Mouse (Mus musculus): ENCODE results near the gene Foxc1. TPM values are rescaled to one million over a fixed set of nuclear protein-coding genes. Genes with fewer than 3 reads are reported as not detected.

Foxc1 gene
- polyA plus RNA-seq, 2 experiments: 0.01 to 0.02 TPM

DNA sequence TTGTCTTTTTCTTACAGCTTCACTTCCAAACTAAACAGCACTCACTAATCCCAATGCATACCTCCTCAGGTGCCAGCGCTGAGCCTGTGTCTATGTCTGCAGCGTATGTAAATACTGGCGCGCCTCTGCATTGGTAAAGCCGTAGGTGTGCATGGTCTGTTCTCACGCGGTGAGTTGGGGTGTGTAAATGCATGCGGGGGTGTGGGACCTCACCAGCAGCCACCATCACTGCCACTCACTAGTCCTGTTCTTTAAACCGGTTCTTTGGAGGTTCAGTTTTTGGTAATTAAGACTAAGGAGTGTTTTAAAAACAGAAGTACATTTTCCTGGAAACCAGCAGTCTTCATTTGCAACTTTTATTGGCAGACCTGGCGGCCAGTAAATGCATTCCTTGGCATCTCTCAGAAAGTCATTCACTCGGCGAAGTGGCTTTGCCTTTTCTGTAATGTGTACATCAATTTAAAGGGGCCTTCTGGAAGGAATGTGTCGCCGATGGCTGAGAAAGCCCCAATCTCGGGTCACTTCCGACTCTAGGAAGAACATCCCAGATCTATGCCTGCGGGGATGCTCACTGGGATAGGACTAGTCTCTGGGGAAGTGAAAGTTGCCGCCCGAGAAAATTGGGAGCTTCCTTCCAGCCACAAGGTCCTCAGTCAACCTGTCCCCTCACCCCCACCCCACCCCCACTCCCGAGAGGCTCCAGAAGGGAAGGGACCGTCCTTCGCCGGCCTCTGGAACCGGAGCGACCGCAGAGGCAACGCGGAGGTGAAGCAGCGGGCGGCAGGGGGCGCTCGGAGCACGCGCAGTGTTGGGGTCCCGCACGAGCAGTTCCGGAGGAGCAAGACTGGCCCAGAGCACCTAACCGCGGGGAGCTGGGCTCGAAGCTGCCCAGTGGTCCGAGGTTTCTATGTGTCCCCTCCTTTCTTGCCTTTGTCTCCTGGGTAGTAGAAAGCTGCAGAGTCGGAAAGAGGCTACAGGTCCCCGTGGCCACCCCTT is 5.6 kb upstream of the Foxc1 start:
- Histone ChIP-seq H3K27ac (no peak overlapping the region), H3K4me2 (ENCODE audit: low read depth) (peak overlapping the region; percentile 20; the same call in 1 of the 2 replicates), H3K27me3 (ENCODE audit: control insufficient read depth, insufficient read depth, low read length) (peaks cover 71% of the 10 kb centered on the region), H3K4me1 (replicated peaks; ENCODE audit: control insufficient read depth in 2 of 2, insufficient read depth in 2 of 2, low read length in 1 of 2) (no peaks in the 10 kb centered on the region), H3K9ac (replicated peaks) (no peak overlapping the region), H3K9me3 (ENCODE audit: control insufficient read depth, low read length) (no peaks in the 10 kb centered on the region), H3K4me3 (ENCODE audit: insufficient read depth in 1 of 2, low read depth in 2 of 2, low read length in 2 of 2) (peak overlapping the region in 1 of 2 experiments; percentile 12; a peak in 2 of 4 replicates), H3K36me3 (replicated peaks; ENCODE audit: control insufficient read depth, insufficient read depth, low read depth) (no peaks in the 10 kb centered on the region)
- DNase-seq (ENCODE audit: low read depth in 3 of 3, low spot score in 3 of 3) (no peak), ATAC-seq (ENCODE audit: insufficient read depth) (no peak)
- WGBS (ENCODE audit: insufficient replicate concordance): 2% methylated on average over 43 of the region's 43 CpGs
- no peak for TF ChIP-seq EP300 (IDR thresholded peaks at IDR 0.05; ENCODE audit: low read depth)
- TF ChIP-seq CTCF (IDR thresholded peaks at IDR 0.05; ENCODE audit: low read depth): peak; percentile 87

DNA sequence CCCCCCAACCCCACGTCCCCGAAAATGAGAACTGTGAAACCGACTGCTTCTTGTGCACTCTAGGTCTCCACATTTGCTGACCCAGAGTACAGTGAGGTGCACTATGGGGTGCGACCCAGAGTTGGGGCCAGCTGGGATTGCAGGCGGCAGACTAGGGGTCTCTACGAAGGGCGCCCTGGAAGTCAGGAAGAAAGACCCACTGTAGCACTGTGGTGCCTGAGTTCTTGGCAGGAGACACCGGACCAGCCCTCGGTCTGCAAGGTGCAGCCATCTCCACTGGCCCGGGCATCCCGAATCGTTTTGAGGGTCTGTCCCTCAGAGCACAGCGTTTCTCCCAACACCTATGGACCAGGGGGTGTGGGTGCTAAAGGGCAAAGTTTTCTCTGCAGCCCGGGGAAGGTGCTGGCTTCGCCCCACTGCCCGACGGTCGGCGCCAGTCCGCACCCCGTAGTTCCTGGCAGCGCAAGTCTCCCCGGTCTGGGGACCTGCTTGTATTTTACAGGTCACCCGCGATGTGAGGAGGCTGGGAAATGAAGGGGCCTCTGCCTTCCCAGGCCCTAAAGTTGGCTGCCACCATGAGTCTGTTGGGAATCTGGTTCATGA is 4.6 kb upstream of the Foxc1 start:
- ATAC-seq (ENCODE audit: insufficient read depth) (no peak), DNase-seq (ENCODE audit: low read depth in 3 of 3, low spot score in 3 of 3) (no peak)
- H3K27ac ChIP-seq: no peak overlapping the region
- no peak overlapping the region for H3K9ac ChIP-seq (replicated peaks)
- no peaks in the 10 kb centered on the region for H3K9me3 ChIP-seq (ENCODE audit: control insufficient read depth, low read length)
- H3K4me2 ChIP-seq (ENCODE audit: low read depth): no peak overlapping the region
- WGBS (ENCODE audit: insufficient replicate concordance): 2% methylated on average over 25 of the region's 25 CpGs
- H3K4me3 ChIP-seq (ENCODE audit: insufficient read depth in 1 of 2, low read depth in 2 of 2, low read length in 2 of 2): no peak overlapping the region; a peak in 1 of 4 replicates
- no peaks in the 10 kb centered on the region for H3K4me1 ChIP-seq (replicated peaks; ENCODE audit: control insufficient read depth in 2 of 2, insufficient read depth in 2 of 2, low read length in 1 of 2)
- H3K36me3 ChIP-seq (replicated peaks; ENCODE audit: control insufficient read depth, insufficient read depth, low read depth): no peaks in the 10 kb centered on the region
- H3K27me3 ChIP-seq (ENCODE audit: control insufficient read depth, insufficient read depth, low read length): peaks cover 80% of the 10 kb centered on the region
- no peak for TF ChIP-seq CTCF (IDR thresholded peaks at IDR 0.05; ENCODE audit: low read depth)
- TF ChIP-seq EP300 (IDR thresholded peaks at IDR 0.05; ENCODE audit: low read depth): no peak

DNA sequence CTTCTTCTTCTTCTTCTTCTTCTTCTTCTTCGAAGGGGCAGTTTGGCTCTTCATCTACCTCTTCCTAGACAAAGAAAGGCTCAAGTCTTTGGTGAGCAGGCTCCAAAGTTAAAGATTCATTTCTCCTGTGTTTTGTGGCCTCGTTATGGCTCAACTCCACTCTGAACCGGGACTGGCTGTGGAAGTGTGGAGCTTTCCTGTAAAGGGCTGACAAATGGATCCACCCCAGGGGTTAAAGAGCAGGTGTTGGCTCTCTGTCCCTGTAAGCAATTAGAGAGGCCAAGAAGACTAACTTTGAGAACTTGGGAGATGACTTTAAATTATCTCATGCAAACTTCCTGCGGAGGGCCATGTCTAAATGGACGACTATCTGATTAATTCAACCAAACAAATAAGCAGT is 4.0 kb upstream of the Foxc1 start:
- H3K27ac ChIP-seq: no peak overlapping the region
- H3K9ac ChIP-seq (replicated peaks): no peak overlapping the region
- no peak overlapping the region for H3K4me2 ChIP-seq (ENCODE audit: low read depth)
- no peaks in the 10 kb centered on the region for H3K36me3 ChIP-seq (replicated peaks; ENCODE audit: control insufficient read depth, insufficient read depth, low read depth)
- TF ChIP-seq EP300 (IDR thresholded peaks at IDR 0.05; ENCODE audit: low read depth) (no peak), CTCF (IDR thresholded peaks at IDR 0.05; ENCODE audit: low read depth) (no peak)
- H3K27me3 ChIP-seq (ENCODE audit: control insufficient read depth, insufficient read depth, low read length): peaks cover 87% of the 10 kb centered on the region
- H3K4me3 ChIP-seq (ENCODE audit: insufficient read depth in 1 of 2, low read depth in 2 of 2, low read length in 2 of 2): no peak overlapping the region
- ATAC-seq (ENCODE audit: insufficient read depth) (no peak), DNase-seq (ENCODE audit: low read depth in 3 of 3, low spot score in 3 of 3) (no peak)
- H3K4me1 ChIP-seq (replicated peaks; ENCODE audit: control insufficient read depth in 2 of 2, insufficient read depth in 2 of 2, low read length in 1 of 2): no peaks in the 10 kb centered on the region
- WGBS (ENCODE audit: insufficient replicate concordance): 5% methylated on average over 5 of the region's 5 CpGs
- no peaks in the 10 kb centered on the region for H3K9me3 ChIP-seq (ENCODE audit: control insufficient read depth, low read length)

DNA sequence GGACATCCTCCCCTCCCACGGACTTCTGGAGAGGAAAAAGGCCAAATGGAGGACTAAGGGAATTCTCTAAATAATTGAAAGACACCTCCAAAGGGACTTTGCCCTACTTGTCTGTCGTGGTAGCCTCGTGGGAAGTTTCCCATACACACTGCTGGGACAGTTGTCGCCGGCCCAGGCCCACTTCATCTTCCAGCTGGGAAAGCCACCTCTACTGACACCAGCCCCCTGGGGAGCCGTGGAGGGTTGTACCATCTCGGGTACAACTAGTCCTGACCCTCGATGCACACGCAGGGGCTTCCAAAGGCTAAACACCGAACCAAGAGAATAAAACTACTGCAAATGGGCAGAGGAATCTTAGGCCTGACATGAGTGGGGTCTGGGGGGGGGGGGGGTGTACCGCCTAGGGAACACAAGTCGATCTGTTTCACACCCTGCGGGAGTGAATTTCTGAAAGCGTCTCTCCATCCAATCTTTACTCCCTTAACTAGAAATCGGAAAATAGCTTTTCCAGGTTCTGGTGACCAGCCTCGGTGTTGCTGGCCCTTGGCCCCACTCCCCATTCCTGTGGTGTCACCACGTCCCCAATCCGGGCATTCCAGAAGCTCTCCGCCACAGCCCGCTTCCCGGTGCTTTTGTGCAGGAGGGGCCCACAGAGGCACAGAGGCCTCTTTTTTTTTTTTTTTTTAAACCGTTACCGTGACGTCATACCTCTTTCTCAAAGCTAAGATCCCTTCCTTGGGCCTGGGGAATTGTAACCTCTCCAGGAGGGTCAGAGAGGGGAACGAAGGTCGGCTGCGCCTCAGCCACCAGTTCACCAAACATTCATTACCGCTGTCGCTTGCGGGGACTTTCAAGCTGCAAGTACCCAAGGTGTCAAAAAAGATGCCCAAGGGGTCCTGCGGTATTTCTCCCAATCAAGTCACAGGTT is 3.0 kb upstream of the Foxc1 start:
- H3K27me3 ChIP-seq (ENCODE audit: control insufficient read depth, insufficient read depth, low read length): peaks cover 91% of the 10 kb centered on the region
- H3K27ac ChIP-seq: no peak overlapping the region
- no peaks in the 10 kb centered on the region for H3K9me3 ChIP-seq (ENCODE audit: control insufficient read depth, low read length)
- no peaks in the 10 kb centered on the region for H3K4me1 ChIP-seq (replicated peaks; ENCODE audit: control insufficient read depth in 2 of 2, insufficient read depth in 2 of 2, low read length in 1 of 2)
- 4% methylated on average over 31 of the region's 31 CpGs for WGBS (ENCODE audit: insufficient replicate concordance)
- DNase-seq (ENCODE audit: low read depth in 3 of 3, low spot score in 3 of 3) (no peak), ATAC-seq (ENCODE audit: insufficient read depth) (no peak)
- H3K9ac ChIP-seq (replicated peaks): no peak overlapping the region
- no peak overlapping the region for H3K4me2 ChIP-seq (ENCODE audit: low read depth)
- no peak overlapping the region for H3K4me3 ChIP-seq (ENCODE audit: insufficient read depth in 1 of 2, low read depth in 2 of 2, low read length in 2 of 2)
- H3K36me3 ChIP-seq (replicated peaks; ENCODE audit: control insufficient read depth, insufficient read depth, low read depth): no peaks in the 10 kb centered on the region
- TF ChIP-seq EP300 (IDR thresholded peaks at IDR 0.05; ENCODE audit: low read depth) (no peak), CTCF (IDR thresholded peaks at IDR 0.05; ENCODE audit: low read depth) (no peak)

Measured in liver, embryonic 14.5 days (tissue).